8 mouse cellular contexts compared by ENCODE assay signal in genomic region chr10:59322271-59322670, GRCm38 (mm10). TPM values are rescaled to one million over a fixed set of nuclear protein-coding genes. Genes with fewer than 3 reads are reported as not detected.
DNase-seq lines count a peak whose midpoint lies in the region; ATAC-seq lines count a peak whose summit lies in the region.

No protein-coding gene starts in this region.

- H3K9ac ChIP-seq in heart, embryonic 13.5 days: peak overlapping the region; percentile 74
- H3K9ac ChIP-seq in hindbrain, embryonic 14.5 days: peak overlapping the region; percentile 58
- peak overlapping the region; percentile 60 for H3K9ac ChIP-seq in midbrain, embryonic 13.5 days (replicated peaks)

- no peaks in the 10 kb centered on the region for H3K36me3 ChIP-seq in heart, embryonic 13.5 days
- H3K36me3 ChIP-seq in hindbrain, embryonic 14.5 days (replicated peaks; ENCODE audit: control insufficient read depth, insufficient read depth): no peaks in the 10 kb centered on the region
- H3K36me3 ChIP-seq in midbrain, embryonic 13.5 days: no peaks in the 10 kb centered on the region

- H3K27ac ChIP-seq in heart, embryonic 13.5 days (replicated peaks): peak overlapping the region; percentile 83
- H3K27ac ChIP-seq in hindbrain, embryonic 14.5 days: peak overlapping the region; percentile 95; the same call in 1 of the 2 replicates
- H3K27ac ChIP-seq in midbrain, embryonic 13.5 days: peak overlapping the region; percentile 95

- intact Hi-C loops in heart, postnatal 36 days (cut with DNase I): loop anchor here (5.0 kb wide), 1 partner anchor 295 kb away; the partner anchor contains the start of genes Gm10322 and Mcu

- no peaks in the 10 kb centered on the region for H3K9me3 ChIP-seq in heart, embryonic 13.5 days
- no peaks in the 10 kb centered on the region for H3K9me3 ChIP-seq in hindbrain, embryonic 14.5 days (ENCODE audit: control insufficient read depth, low read length)
- no peaks in the 10 kb centered on the region for H3K9me3 ChIP-seq in midbrain, embryonic 13.5 days

- 64% methylated on average over 4 of the region's 4 CpGs for WGBS in heart, embryonic 13.5 days
- WGBS in hindbrain, embryonic 14.5 days: 51% methylated on average over 4 of the region's 4 CpGs
- 53% methylated on average over 4 of the region's 4 CpGs for WGBS in midbrain, embryonic 13.5 days

- H3K27me3 ChIP-seq in heart, embryonic 13.5 days (replicated peaks): no peaks in the 10 kb centered on the region
- no peaks in the 10 kb centered on the region for H3K27me3 ChIP-seq in hindbrain, embryonic 14.5 days (ENCODE audit: control insufficient read depth, insufficient read depth, low read length)
- H3K27me3 ChIP-seq in midbrain, embryonic 13.5 days: no peaks in the 10 kb centered on the region

- H3K4me1 ChIP-seq in heart, embryonic 13.5 days: peaks cover 42% of the 10 kb centered on the region
- H3K4me1 ChIP-seq in hindbrain, embryonic 14.5 days (replicated peaks; ENCODE audit: control insufficient read depth, insufficient read depth, low read length): peaks cover 34% of the 10 kb centered on the region
- H3K4me1 ChIP-seq in midbrain, embryonic 13.5 days (replicated peaks): peaks cover 25% of the 10 kb centered on the region

- no peak for DNase-seq in heart, postnatal 36 days
- peak; percentile 19 for DNase-seq in embryo, embryonic 10 days (ENCODE audit: low spot score)
- DNase-seq in hindbrain, embryonic 14.5 days (ENCODE audit: low spot score): no peak
- DNase-seq in urinary bladder, adult 18-20 months (ENCODE audit: low spot score in 2 of 2): no peak
- no peak for DNase-seq in urinary bladder, postnatal 4 days (ENCODE audit: low spot score in 2 of 2)
- DNase-seq in retina, postnatal 1 day: no peak

- H3K4me3 ChIP-seq in heart, embryonic 13.5 days: peak overlapping the region; percentile 85; the same call in 1 of the 2 replicates
- H3K4me3 ChIP-seq in hindbrain, embryonic 14.5 days (replicated peaks; ENCODE audit: low read length): peak overlapping the region; percentile 96; the same call in 1 of the 2 replicates
- peak overlapping the region; percentile 82; the same call in 1 of the 2 replicates for H3K4me3 ChIP-seq in midbrain, embryonic 13.5 days (replicated peaks)

- H3K4me2 ChIP-seq in heart, embryonic 13.5 days: peak overlapping the region; percentile 92
- H3K4me2 ChIP-seq in hindbrain, embryonic 14.5 days (replicated peaks): peak overlapping the region; percentile 90
- H3K4me2 ChIP-seq in midbrain, embryonic 13.5 days (replicated peaks): peak overlapping the region; percentile 73

- ATAC-seq in heart, embryonic 13.5 days (ENCODE audit: extremely low read depth, insufficient number of reproducible peaks, low FRiP score, low TSS enrichment): no peak
- ATAC-seq in hindbrain, embryonic 14.5 days (ENCODE audit: low FRiP score): no peak
- no peak for ATAC-seq in midbrain, embryonic 13.5 days

RNA-seq across cellular contexts. Expression of gene P4ha1, which starts 0.8 kb away (rescaled TPM):
- polyA plus RNA-seq in heart, embryonic 13.5 days (2015; fragmentation: Nextera tagmentation; extraction: Ambion mirVana): 46.1 and 53.9 TPM in 2 replicates
- total RNA-seq in heart, postnatal 36 days (2021): 10 to 100 TPM; 31.3 to 51.2 TPM
- polyA plus RNA-seq in hindbrain, embryonic 14.5 days (2014; fragmentation: Nextera tagmentation; extraction: Ambion mirVana): 24.9 and 28.0 TPM in 2 replicates
- 23.1 and 27.4 TPM in 2 replicates for polyA plus RNA-seq in midbrain, embryonic 13.5 days (2015; fragmentation: Nextera tagmentation; extraction: Ambion mirVana)
